Mouse (Mus musculus) lung, postnatal 14 days (tissue): ENCODE results near the gene Pop4.
"Not testable (repeated sequence)": the region's sequence is repeated elsewhere in the genome, so short reads cannot be mapped to it uniquely, and the experiment has no call there.

ENCODE experiments used
- DNase-seq: peaks from one replicate; pipeline ENCODE4 v3.0.0; 2021

Gene Pop4

DNA sequence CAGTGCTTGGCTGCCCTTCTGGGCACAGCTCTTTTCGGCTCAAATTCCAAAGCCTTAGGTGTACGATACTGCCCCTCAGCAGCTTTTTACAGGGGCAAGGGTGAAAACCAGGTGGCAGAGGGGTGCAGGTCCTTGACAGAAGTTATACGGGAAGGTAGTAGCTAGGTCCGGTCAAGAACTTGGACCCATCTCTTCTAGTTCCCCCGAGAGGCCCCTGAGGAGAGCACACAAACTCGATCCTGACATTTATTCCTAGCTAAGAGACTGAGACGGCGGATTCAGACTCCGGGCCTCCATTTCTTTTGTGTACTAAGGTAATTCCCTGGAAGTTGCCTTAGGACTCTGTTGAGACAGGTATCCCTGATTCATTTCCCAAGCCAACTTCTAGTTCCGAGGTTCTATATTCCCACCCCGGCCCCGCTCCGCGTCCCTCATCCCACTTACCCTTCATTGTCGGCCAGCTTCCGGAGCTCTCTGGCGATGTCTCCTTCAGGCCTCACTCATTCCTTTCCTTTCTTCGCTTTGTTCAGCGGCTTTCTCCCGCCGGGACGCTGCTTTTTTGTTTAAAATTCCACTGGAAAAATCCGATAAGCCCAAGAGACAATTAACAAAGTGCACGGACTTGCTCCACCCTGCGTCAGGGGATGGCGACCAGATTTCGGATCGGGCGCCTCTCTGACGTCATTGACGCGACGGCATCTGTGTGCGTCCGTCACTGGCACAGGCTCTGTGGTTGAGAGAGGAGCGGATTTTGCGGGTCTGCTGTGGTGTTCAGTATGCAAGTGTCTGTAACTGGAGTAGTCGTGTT lies at the start of gene Pop4:
Gene Pop4, minus strand, starts transcription at position 721 of the 808 bp plus-strand sequence.
- DNase-seq: peak; percentile 92

DNA sequence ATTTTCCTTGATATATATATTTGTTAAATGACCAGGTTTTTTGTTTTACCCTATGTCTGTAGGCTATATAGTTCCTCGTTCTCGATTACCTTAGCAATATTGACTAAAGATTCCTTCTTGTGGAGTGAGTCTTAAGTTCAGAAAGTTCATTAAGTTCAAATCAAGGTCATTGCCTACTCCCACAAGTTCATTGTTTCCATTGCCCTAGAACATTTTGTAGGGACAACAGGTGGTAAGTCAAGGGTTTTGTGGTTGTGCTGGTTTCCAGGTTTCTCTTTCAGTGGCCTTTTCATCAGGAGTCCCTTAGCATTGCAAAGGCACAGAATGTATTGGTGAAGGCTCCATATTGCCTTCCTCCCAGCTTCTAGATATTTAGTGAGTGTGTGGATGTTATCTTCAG lies 49.4 kb upstream of the Pop4 start:
- DNase-seq: no peak

DNA sequence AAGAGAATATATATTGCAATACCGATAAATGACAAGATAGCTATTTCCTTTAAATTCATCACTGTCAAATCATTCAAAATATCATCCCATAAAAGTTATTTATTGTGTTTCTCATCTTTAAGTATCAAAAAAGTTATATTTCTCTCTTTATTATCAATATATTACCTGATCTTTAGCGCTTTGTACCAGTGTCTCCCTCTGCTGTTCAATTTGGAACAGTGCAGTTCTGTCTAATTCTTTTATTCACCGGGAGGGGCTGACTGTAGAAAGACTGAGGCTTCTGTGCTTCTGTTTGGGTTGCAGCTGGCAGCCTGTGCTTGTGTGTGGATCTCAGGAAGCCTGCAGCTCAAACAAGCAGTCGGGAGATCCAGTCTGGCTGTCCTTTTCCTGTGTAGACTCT lies 11.0 kb upstream of the Pop4 start:
- DNase-seq: not testable (repeated sequence)

DNA sequence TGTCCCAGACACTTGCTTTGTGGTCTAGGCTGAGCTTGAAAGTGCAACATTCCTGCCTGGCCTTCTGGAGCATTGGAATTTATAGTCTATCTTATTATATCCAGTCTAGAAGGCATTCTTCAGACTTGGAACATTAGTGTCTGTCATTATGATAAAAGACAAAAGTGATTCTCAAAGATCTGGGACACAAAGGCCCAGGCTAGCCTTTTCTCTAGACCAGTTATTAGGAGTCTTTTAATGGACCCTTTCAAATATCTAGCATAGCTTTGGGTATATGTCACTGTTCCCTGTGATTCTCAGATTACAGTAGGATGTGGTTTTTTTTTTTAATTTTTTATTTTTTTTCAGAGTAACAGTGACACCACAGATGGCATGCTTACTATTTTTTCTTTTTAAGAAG lies 1.3 kb upstream of the Pop4 start:
- no peak for DNase-seq

DNA sequence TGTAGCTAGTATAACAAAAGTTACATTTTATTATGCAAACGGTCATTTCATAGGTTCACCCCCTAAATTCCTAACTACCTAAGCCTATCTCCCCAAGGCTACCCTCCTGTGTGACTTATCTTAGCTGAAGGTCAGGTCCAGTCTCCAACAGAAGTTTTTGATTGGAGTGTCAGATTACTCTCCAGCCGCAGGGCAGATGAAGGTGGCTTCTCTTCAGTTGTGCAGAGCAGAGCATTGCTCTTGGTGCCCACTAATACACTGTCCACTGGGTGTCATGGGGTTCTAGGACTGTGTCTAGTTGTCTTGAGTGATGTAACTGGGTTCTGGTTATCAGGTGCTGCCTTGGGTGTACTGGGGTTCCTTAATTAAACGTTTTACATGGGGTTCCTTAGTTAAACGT lies 636 bp upstream of the Pop4 start:
- DNase-seq: no peak

DNA sequence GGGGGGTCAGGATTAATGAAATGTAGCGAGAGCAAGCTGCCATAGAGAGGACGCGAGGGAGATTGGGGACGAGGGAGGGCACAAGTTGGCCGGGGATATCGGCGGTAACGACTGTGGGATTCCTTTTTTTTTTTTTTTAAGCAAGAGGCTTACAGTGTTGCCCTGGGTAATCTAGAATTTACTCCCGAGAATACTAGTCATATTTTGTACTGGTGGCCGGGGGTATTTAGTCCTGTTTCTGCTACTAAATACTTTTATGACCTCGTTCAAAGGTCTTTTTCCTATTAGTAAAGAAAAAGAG lies 238 bp upstream of the Pop4 start:
- no peak for DNase-seq

DNA sequence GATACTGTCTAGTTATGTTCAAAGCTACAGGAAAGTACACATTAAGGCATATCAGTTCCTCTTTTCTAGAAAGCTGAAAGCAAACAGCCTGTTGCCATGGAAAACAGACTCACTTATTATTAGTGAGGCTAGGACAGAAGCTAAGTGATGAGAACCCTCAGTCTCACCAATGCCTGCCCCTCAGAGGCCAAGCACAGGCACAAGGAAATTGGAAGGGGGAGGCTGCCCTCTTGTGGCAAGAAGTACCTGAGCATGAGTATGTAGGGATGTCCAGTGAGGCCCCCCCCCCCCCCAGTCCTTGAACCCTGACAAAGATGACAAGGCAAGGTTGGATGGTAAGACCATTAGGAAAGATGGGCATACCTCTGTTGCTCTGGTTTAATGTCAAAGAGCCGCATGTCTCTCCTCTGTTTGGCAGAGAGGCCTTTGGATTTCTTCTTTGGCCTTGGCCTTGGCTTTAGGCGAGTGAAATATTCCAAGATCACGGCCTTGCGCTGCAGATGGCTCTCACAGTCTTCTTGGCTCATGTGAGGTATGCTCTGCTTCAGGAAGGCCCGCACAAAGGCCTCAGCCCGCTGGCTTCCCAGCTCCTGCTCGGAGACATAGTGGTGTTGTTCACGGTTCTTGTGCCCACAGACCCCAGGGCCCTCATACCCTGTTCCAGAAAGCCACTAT lies 4.1 kb downstream of the Pop4 start:
- peak; percentile 47 for DNase-seq

DNA sequence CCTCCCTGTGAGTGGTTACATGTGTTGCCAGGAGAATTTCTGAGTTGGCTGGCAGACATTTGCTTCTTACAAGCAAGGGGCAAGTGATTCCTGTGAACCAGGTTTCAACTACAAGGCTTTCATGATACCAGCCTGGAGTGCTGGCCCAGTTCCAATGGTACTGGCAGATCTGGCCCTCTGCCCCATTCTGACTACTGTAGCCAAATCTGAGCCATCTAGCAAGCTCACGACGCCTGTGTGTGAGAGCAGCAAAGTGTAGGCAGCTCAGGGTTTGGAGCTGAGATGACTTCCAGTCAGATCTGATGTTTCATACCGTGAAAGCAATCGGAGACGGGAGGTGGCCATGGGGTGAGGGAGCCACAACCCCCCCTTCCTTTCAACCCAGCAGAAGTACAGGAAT lies 8.8 kb downstream of the Pop4 start:
- no peak for DNase-seq

DNA sequence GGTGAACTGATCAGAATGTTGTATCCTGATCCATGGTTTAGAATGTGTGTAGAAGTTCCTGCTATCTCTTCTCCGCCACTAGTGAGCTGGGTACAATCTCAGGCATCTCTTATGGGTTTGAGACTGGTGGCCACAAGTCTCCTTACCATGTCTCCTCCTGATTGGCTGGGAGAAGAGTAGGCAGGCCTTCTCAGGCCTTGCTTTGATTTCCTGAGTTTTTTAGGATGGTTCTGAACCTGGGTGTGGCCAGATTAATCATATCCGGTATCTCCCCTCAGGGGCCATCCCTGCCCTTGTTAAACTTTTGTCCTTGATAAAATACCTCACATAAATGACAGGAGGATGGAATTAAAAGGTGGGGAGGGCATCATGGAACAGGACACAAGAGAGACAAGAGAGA lies 11.6 kb downstream of the Pop4 start:
- DNase-seq: no peak

DNA sequence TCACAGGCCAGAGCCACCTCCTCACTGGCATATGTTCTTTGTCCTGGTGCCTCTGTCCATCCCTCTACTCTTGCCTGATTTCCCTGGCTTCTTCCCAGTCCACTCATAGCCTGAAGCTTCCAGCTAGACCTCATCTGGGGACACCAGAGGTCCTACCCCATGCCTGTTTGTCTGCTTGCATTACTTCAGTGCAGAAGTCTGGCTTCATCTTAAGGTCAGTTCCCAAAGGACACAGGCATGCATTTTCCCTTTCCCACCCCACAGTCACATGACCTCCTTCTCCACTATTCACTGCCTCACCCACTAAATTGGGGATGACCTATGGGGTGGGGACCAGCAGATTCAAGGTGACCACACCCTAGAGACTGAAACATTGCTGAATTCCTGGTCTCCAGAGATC lies 17.8 kb downstream of the Pop4 start:
- no peak for DNase-seq

DNA sequence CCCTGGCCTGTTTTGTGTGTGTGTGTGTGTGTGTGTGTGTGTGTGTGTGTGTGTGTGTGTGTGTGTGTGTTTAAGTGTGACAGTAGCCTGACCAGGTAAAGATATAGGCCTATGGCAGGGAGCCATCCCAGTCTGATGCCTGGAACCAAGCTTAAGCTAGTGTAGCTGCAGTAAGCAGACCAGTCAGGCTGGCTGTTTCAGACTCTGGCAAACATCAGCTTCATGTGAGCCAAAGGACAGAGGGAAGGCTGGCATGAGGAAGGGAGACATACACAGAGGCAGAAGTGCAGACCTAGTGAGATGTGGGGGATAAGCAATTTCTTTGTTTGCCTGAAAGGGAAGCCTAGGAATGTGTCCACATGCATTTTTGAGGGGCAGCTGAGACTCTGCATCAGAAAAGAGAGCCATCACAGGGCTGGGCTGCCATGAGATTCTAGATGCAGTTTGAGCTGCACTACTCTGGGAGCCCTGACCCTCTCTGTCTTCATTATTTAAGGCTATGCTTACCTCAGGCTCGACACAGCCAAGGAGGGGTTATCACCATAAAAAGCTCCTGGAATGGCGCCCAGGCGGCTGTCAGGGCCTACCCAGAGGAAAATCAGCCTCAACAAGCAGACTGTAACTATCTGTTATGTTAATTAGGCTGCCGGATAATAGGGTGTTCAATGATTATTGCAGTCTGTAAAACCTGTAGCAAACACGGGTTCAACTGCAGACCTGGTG lies 19.6 kb downstream of the Pop4 start:
- DNase-seq: no peak

DNA sequence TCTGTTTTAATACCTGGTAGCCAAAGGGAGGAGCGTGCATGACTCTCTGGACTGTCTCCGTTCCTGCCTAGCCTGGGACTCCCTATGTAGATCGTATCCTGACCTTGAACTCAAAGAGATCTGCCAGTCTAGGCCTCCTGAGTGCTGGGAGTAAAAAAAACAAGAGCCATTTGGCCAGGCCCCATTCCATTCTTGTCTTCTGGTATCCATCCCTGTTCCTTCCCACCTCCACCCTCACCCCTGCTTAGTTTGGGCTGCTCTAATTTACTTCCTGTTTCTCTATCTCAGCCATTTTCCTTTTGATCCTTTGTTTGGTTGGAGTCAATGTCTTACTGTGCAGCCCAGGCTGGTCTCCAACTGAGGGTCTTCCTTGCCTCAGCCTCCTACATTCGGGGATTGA lies 28.8 kb downstream of the Pop4 start:
- no peak for DNase-seq

DNA sequence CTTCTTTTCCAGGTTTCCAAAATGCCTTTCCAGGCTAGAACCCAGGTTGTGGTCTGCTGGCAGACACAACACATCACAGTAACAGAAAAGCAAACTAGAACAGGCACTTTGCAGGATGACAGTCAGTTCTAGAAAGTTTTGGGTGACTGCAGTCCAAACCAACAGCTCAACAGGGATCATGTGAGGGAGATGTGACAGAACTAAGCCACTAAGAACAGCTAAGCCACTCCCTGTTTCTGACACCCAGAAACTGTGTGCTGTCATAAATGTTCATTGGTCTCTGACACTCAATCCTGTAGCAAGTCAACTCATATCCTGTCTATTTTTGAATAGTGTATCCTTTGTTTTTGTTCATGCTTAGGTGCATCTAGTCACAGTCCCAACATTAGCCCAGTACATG lies 34.1 kb downstream of the Pop4 start:
- DNase-seq: no peak

DNA sequence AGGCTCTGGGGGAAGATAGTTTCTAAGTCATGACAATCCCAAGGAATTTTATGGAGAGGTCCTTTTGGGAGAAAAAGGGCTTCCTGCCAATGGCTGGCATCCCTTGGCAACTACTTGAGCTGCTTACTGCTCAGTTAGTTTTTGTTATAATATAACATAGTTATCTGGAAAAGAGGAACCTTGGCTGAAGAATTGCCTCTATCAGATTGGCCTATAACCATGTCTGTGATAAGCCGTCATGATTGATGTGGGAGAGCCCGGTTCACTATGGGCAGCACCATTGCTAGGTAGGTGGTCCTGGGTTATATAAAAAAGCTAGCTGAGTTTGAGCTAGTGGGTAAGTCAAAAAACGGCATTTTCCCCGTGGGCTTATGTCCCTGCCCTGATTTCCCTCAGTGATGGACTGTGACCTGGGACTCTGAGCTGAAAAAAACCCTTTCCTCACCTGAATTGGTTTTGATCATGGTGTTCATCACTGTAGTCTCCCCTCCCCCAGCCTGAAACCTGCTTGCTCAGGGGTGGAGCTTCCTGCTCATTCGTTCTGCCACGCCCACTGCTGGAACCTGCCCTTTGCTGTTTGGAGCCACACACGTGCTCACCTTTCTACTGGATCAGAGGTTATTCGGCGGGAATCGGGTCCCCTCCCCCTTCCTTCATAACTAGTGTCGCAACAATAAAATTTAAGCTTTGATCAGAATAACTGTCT lies 34.7 kb downstream of the Pop4 start:
- DNase-seq: no peak

DNA sequence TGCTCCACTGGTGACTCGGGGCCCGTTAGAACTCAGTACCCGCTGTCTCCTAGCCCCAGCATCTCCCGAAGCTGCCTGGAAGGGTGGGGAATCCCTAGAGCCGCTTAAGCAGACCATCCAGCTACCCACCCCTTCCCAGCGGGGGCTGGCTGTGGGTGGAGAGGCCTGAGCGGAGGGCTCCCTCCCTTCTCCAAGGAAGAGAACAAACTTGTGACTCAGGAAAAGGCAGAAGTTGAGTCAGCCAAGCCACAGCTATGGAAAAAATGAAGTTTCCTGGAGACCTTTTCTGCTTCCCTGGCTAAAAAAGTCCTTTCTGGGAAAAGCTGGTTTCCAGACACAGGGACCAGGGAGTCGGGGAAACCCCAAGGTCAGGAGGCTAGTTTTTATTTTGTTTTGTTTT lies 40.9 kb downstream of the Pop4 start:
- DNase-seq: peak; percentile 33

DNA sequence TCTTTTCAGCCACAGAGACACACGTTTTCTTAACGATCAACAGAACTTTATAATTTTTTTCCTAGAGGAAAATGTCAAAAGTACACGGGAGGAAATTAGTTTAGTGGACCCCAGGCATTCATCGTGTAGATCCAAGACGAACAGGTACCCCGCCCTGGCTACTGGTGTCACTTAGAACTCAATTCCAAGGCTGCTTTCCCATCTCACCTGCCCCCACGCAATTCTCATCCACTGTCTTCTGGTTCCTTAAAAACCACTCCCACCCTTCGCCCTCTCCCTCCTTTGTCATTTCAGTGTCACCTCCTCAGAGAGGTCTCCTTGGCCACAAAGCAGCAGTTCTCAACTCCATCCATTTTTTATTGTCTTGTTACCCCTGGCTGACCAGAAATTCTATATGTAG lies 42.9 kb downstream of the Pop4 start:
- no peak for DNase-seq

DNA sequence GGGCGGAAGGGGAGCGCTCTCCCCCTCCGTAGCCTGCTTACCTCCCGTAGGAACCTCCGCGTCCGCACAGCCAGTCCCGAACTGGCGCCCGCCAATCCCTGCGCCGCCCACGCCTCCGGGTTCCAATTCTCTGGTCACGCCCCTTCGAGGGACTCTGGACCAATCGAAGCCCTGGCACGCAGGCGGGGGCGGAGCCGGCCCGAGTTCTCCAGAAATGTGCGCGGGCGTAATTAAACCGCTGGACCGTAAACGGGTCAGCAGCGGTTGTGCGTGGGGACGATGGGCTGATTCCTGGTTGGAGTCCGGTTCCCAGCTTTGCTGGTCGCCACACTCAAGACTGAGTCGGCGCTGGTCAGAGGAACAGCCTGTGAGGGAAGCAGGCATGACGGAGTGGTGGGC lies 43.3 kb downstream of the Pop4 start, which contains the start of gene Plekhf1:
Gene Plekhf1, minus strand, starts transcription at position 117 of the 399 bp plus-strand sequence.
- DNase-seq: peak; percentile 94

DNA sequence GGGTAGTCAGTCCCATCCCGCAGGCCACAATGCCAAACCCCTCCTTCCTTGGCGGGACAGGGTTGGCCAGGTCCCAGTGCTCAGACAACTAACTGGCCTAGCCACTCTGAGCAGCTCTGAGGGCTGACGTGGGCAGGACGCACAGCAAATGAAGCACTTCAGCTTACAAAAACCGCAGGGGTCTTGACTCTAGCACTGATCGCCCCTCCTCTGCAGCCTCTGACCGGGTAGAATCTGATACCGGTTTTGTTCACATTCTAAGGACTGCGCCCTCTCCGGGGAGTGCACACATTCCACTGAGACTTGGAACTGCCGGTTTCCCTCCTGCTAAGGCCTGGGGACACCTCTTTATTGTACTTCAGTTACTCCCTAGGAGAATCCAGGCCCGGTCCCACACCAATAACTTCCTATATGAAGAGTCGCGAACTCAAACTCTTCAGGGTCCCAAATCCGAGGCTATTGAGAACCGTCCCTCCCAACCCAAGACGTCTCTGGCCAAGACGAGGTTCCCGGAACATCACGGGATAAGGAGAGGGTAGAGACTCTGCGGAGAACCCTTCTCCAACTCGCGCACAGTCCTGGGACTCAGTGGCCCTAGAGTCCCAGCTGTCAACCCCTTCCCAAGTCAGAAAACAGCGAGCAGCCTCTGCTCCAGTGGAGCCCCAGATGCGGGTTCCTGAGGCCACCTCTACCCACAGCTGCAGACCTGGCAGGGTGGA lies 43.9 kb downstream of the Pop4 start:
- DNase-seq: peak; percentile 82

DNA sequence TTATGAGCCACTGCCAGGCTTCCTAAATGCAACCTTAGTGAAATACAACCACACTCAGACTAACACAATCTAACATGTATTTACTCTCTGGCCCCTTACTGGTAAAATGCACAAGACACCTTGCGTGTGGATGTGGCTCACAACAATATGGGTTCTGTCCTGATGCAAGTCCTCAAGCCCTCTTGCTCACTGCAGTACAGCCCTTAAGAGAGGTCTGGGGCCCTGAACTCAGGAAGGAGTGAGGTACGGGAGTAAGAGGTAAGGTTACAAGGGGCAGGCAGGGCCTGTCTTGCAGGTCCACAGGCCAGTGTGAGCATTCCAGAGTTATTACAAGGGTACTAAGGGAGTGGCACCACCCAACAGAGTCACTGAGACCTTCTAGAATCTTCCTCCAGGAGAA lies 45.0 kb downstream of the Pop4 start:
- DNase-seq: no peak

DNA sequence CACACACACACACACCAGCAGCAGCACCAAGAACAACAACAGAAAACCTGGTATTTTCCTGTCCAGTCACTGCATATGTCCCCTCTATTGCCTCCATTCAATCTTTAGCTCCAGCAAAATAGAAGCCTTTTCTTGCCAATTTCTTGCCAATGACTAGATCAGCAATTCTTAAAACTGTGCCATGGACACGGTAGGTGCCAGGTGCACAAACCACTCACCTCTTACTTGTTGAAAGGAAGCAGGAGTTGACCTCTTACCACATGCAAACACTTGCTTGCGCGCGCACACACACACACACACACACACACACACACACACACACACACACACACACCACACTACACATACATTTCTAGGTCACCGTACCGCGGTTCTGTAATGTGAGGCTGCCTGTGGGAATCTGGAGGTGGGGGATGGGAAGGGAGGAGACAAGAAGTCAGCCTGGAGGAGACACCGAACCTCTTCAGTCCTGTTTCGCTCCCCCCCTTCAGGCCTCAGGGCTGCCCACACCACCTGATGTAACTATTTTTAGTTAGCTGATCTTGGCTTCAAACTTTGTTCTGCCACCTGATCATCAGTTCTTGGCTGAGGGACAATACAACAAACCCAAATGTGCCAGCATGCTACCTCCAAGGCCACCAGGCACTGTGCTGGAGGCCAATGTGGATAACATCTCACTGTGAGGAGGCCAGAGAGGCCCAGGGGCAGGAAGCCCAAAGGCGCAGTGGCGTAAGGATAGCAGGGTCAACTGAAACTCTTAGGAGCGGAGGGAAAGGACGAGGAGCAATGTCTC lies 46.5 kb downstream of the Pop4 start:
- no peak for DNase-seq

DNA sequence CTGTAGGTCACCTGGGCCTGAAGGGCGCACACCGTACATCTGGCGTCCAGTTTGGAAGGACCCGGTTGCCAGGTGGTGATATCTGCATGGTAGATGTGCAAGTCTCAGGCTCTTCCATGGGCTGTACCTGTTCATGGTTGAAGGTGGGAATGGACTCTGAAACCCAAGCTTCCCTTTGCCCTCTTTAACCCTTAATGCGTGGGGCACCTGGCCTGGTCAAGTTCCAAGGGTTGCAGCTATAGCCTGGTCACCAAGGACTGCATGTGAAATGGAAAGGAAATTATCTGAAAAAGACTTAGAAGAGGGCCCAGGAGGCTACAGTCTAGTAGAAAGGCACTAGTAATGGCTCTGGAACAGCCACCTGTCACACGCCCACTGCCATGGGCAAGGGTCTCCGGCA lies 50.4 kb downstream of the Pop4 start:
- DNase-seq: no peak

DNA sequence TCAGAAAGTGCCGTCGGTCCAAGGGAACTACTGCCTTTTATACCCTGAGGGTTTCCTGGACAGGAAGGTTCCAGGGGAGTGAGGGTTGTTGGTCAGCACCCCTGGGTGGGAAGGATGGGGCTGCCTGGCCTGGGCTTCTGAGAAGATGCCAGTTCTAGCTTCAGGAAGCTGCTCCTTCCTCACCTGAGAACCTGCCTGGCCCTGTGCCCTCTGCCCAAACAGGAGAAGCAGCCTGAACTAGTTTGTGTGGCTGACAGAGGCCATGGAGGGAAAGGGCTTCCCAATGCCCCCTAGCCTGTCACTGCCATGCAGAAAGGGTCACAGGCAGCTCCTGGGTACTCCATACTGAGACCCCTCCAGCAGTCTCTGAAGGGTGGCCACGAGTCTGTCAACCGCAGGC lies 51.7 kb downstream of the Pop4 start:
- DNase-seq: no peak
